Mouse (Mus musculus): ENCODE results near the gene Rnf20.

- TF ChIP-seq HCFC1 (IDR thresholded peaks at IDR 0.05; ENCODE audit: borderline replicate concordance, insufficient read depth, low read length) (no peak), ZC3H11A (IDR thresholded peaks at IDR 0.05; ENCODE audit: borderline replicate concordance, low read depth, low read length) (no peak), CHD2 (IDR thresholded peaks at IDR 0.05; ENCODE audit: low read depth, low read length) (no peak), MAFK (IDR thresholded peaks at IDR 0.05; ENCODE audit: insufficient read depth, low read depth, low read length) (no peak)
These were observed 44.3 kb downstream of the Rnf20 start for GRCm38 (mm10) chr4:49676071-49676470.
